Mouse (Mus musculus): ENCODE measurements around the gene Nme2.

- no peak for TF ChIP-seq CTCF (IDR thresholded peaks at IDR 0.05; ENCODE audit: low read depth, low read length)
- TF ChIP-seq POLR2A (IDR thresholded peaks at IDR 0.05; ENCODE audit: insufficient read depth, low read length), result no peak
Observed at GRCm38 (mm10) chr11:93988328-93989062, 32.4 kb upstream of the Nme2 start.

Measured in ES-Bruce4 (cell line).